Mouse (Mus musculus) adrenal gland, postnatal 36 days (tissue): ENCODE results near the gene Chd4. TPM values are rescaled to one million over a fixed set of nuclear protein-coding genes. Genes with fewer than 3 reads are reported as not detected.
"Not testable (repeated sequence)": the region's sequence is repeated elsewhere in the genome, so short reads cannot be mapped to it uniquely, and the experiment has no call there.

ENCODE experiments used
- DNase-seq, 2 experiments: peaks; one replicate each; pipeline ENCODE4 v3.0.0; 2021; ENCODE audit warnings: mixed read lengths in 1 of 2
- long read RNA-seq, 2 experiments: library from polyadenylated mRNA; stranded (forward); transcript quantifications; one replicate each; pipeline ENCODE4 v2.0.0; 2021; ENCODE audit warnings: borderline sequencing depth in 2 of 2
- total RNA-seq, 2 experiments: library from RNA; stranded (reverse); gene quantifications; 2 replicates each; pipeline ENCODE4 v1.2.3; 2021

Gene Chd4
- total RNA-seq: 100 to 1,000 TPM; 166 to 201 TPM
- long read RNA-seq, experiment 1, full-length matches to known transcripts: 2 of 24 reads
- long read RNA-seq, experiment 1, partial matches to known transcripts: 20 of 24 reads
- long read RNA-seq, experiment 1, other reads (novel, unspliced or antisense): 2 of 24 reads
- long read RNA-seq, experiment 2, partial matches to known transcripts: 8 of 8 reads
- long read RNA-seq, experiment 2, other reads (novel, unspliced or antisense): 0 of 8 reads

GRCm38 (mm10) chr6:125095391-125096278 is at the start of gene Chd4:
TSS of gene Chd4 (plus strand) at chr6:125095981.
- DNase-seq: peak; percentile 96 to 99

GRCm38 (mm10) chr6:125046691-125047090 is 49.1 kb upstream of the Chd4 start:
- DNase-seq: peak; percentile 78 to 89

GRCm38 (mm10) chr6:125049678-125050077 is 46.1 kb upstream of the Chd4 start, which contains the start of gene Acrbp:
TSS of gene Acrbp (plus strand) at chr6:125049689.
- no peak for DNase-seq

GRCm38 (mm10) chr6:125051237-125051636 is 44.5 kb upstream of the Chd4 start:
- no peak for DNase-seq

GRCm38 (mm10) chr6:125061493-125061892 is 34.3 kb upstream of the Chd4 start:
- DNase-seq: no peak

GRCm38 (mm10) chr6:125062511-125062910 is 33.3 kb upstream of the Chd4 start:
- DNase-seq: no peak

GRCm38 (mm10) chr6:125063906-125064305 is 31.9 kb upstream of the Chd4 start:
- no peak for DNase-seq

- not testable (repeated sequence) for DNase-seq
Measured at GRCm38 (mm10) chr6:125065223-125065622, 30.6 kb upstream of the Chd4 start.

GRCm38 (mm10) chr6:125067571-125067995 is 28.2 kb upstream of the Chd4 start, which contains the start of gene Lpar5:
TSS of gene Lpar5 (plus strand) at chr6:125067920.
- no peak for DNase-seq

- DNase-seq: no peak
Measured at GRCm38 (mm10) chr6:125071170-125071895, 24.4 kb upstream of the Chd4 start.

- peak; percentile 37 to 67 for DNase-seq
Measured at GRCm38 (mm10) chr6:125071896-125072279, 23.9 kb upstream of the Chd4 start.

GRCm38 (mm10) chr6:125073825-125074224 is 22.0 kb upstream of the Chd4 start:
- DNase-seq: no peak

GRCm38 (mm10) chr6:125081394-125081793 is 14.4 kb upstream of the Chd4 start:
- no peak for DNase-seq

- peak; percentile 92 to 94 for DNase-seq
Measured at GRCm38 (mm10) chr6:125081797-125082560, 13.8 kb upstream of the Chd4 start.

- DNase-seq: no peak
Measured at GRCm38 (mm10) chr6:125082801-125083386, 12.9 kb upstream of the Chd4 start.

- DNase-seq: peak; percentile 48 to 72
Measured at GRCm38 (mm10) chr6:125084424-125084823, 11.4 kb upstream of the Chd4 start.

- no peak for DNase-seq
Measured at GRCm38 (mm10) chr6:125087937-125088336, 7.8 kb upstream of the Chd4 start.

- peak; percentile 83 to 91 for DNase-seq
Measured at GRCm38 (mm10) chr6:125088561-125089321, 7.0 kb upstream of the Chd4 start.

GRCm38 (mm10) chr6:125089521-125090321 is 6.1 kb upstream of the Chd4 start:
- DNase-seq: peak; percentile 87 to 90
